Mouse (Mus musculus): ENCODE results near the gene Hist1h2bm.

DNA sequence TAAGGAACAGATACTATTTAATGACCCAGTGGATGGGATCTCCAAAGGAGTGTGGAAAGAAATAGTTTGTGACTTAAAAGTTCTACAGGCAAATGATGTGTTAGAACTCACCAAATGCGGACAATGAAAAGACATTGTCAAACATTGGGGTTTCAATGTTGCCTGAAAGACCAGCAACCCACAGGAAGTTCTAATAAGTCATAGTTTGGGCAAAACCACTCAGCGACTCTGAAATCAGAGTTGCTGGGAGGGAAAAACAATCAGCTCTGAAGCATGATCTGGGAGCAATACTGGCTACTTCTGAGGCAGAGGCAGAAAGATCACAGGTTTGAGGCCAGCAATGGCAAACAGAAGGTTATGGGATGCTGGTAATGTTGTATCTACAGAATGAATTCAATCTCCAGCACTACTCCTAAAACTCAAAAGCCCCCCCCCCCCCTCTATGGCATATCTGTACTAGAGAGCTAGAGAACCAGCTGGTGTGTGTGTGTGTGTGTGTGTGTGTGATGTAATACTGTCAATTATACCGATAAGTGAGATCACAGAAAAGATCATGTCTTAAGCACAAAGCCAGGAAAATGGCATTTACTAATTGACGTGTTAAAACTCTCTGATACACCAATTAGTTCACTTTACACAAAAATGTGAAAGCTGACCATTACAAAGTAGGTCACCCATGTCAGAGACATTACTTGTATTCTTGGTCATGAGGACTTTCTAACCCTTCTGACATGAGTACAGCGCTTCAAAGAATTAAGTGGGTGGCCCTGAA is 27.7 kb downstream of the Hist1h2bm start:
- TF ChIP-seq CTCF (IDR thresholded peaks at IDR 0.05; ENCODE audit: borderline replicate concordance, insufficient read depth, low read depth, low read length) (no peak), POLR2A (IDR thresholded peaks at IDR 0.05; ENCODE audit: borderline replicate concordance, insufficient read depth, low read length) (no peak)
